Mouse (Mus musculus) heart, adult 2 months (tissue): ENCODE results near the gene Ss18l1. TPM values are rescaled to one million over a fixed set of nuclear protein-coding genes. Genes with fewer than 3 reads are reported as not detected.

ENCODE experiments used
- DNase-seq, 2 experiments: peaks; one replicate each; pipeline ENCODE4 v3.0.0; 2021
- H3K27ac ChIP-seq: fragments of 200-600 bp; 2 replicates; pipeline ENCODE4 v1.8.1; 2022
- H3K27me3 ChIP-seq: fragments of 200-500 bp; 2 replicates; pipeline ENCODE4 v1.6.1; 2012; ENCODE audit warnings: mild to moderate bottlenecking, low read length, inconsistent platforms, mixed read lengths; ENCODE audit not compliant: control insufficient read depth, insufficient read depth
- H3K36me3 ChIP-seq: fragments of 200-500 bp; 2 replicates; pipeline ENCODE4 v1.6.1; 2012; ENCODE audit warnings: low read length, inconsistent platforms; ENCODE audit not compliant: control insufficient read depth, insufficient read depth
- H3K4me1 ChIP-seq: fragments of 200-500 bp; 2 replicates; pipeline ENCODE4 v1.6.1; 2011; ENCODE audit warnings: low read length; ENCODE audit not compliant: control insufficient read depth, insufficient read depth
- H3K4me3 ChIP-seq: fragments of 200-600 bp; 2 replicates; pipeline ENCODE4 v1.8.1; 2022
- H3K79me2 ChIP-seq: fragments of 200-500 bp; replicated peaks from 2 replicates; pipeline ENCODE4 v1.6.1; 2012; ENCODE audit warnings: mild to moderate bottlenecking, inconsistent platforms, low read length, moderate library complexity, mixed read lengths; ENCODE audit not compliant: control insufficient read depth, insufficient read depth
- H3K9ac ChIP-seq: fragments of 200-500 bp; 2 replicates; pipeline ENCODE4 v1.6.1; 2012; ENCODE audit warnings: low read depth, mild to moderate bottlenecking, control low read depth, inconsistent platforms, low read length, mixed read lengths
- CTCF ChIP-seq: fragments of 200-600 bp; IDR thresholded peaks from 2 replicates; pipeline ENCODE4 v1.8.1; 2022; ENCODE audit warnings: antibody characterized with exemption, mild to moderate bottlenecking, moderate library complexity
- EP300 ChIP-seq: fragments of 200-500 bp; IDR thresholded peaks from 2 replicates; pipeline ENCODE4 v1.6.1; 2011; ENCODE audit warnings: low read depth, low read length, control low read depth; ENCODE audit not compliant: insufficient read depth
- POLR2A ChIP-seq: fragments of 200-500 bp; IDR thresholded peaks from 2 replicates; pipeline ENCODE4 v1.6.1; 2011; ENCODE audit warnings: mild to moderate bottlenecking, low read depth, low read length, control low read depth; ENCODE audit not compliant: insufficient read depth
- WGBS: fragments of 180-500 bp; shearing (Covaris S2); methylation state at CpG from one replicate; pipeline ENCODE4 v1.1.7; 2018; 5-methylcytosine and 5-hydroxymethylcytosine counted together
- intact Hi-C: fragments of 180-260 bp; cut with DNase I; formaldehyde crosslinking; loops from one replicate; pipeline ENCODE4 v1.15.1; 2025
- polyA plus RNA-seq: library from polyadenylated mRNA; depleted of rRNA; stranded (reverse); fragments of >200 nt; gene quantifications from 2 replicates; pipeline ENCODE4 v1.2.3, GENCODE M21; 2012
- total RNA-seq, 2 experiments: library from RNA; stranded (reverse); gene quantifications; 2 replicates each; pipeline ENCODE4 v1.2.3; 2021

Gene Ss18l1
- total and polyA plus RNA-seq, 3 experiments, result 1.9 to 3.8 (median 2.0) TPM

GRCm38 (mm10) chr2:180071671-180072070 is 29.4 kb downstream of the Ss18l1 start:
- Histone ChIP-seq H3K79me2 (no peaks in the 10 kb centered on the region), H3K4me3 (no peak overlapping the region), H3K27ac (no peak overlapping the region), H3K9ac (no peak overlapping the region), H3K36me3 (no peaks in the 10 kb centered on the region), H3K4me1 (peaks cover 5% of the 10 kb centered on the region), H3K27me3 (no peaks in the 10 kb centered on the region)
- DNase-seq, result no peak
- intact Hi-C loops, result loop anchor here (5.0 kb wide), 1 partner anchor 46 kb away; the partner anchor contains the start of gene Osbpl2
- TF ChIP-seq CTCF (no peak), EP300 (no peak), POLR2A (no peak)
- WGBS, result 78% methylated on average over 2 of the region's 2 CpGs

GRCm38 (mm10) chr2:180072886-180073285 is 30.6 kb downstream of the Ss18l1 start:
- no peak for DNase-seq
- Histone ChIP-seq H3K4me1 (peaks cover 5% of the 10 kb centered on the region), H3K36me3 (no peaks in the 10 kb centered on the region), H3K27ac (no peak overlapping the region), H3K9ac (no peak overlapping the region), H3K27me3 (no peaks in the 10 kb centered on the region), H3K79me2 (no peaks in the 10 kb centered on the region), H3K4me3 (no peak overlapping the region)
- no peak for TF ChIP-seq CTCF
- TF ChIP-seq EP300, result no peak
- no peak for TF ChIP-seq POLR2A
- intact Hi-C loops, result loop anchor here (5.0 kb wide), 1 partner anchor 44 kb away; the partner anchor contains the start of gene Osbpl2
- 83% methylated on average over 7 of the region's 7 CpGs for WGBS

GRCm38 (mm10) chr2:180077622-180078021 is 35.3 kb downstream of the Ss18l1 start:
- no peak for TF ChIP-seq CTCF
- TF ChIP-seq EP300, result no peak
- no peak for TF ChIP-seq POLR2A
- no peaks in the 10 kb centered on the region for H3K36me3 ChIP-seq

GRCm38 (mm10) chr2:180080680-180081079 is 38.4 kb downstream of the Ss18l1 start:
- H3K36me3 ChIP-seq, result no peaks in the 10 kb centered on the region

More at GRCm38 (mm10) chr2:180077622-180078021, 35.3 kb downstream of the Ss18l1 start:
- Histone ChIP-seq H3K27me3 (no peaks in the 10 kb centered on the region), H3K4me3 (no peak overlapping the region), H3K79me2 (no peaks in the 10 kb centered on the region), H3K9ac (no peak overlapping the region), H3K4me1 (no peaks in the 10 kb centered on the region), H3K27ac (no peak overlapping the region)
- 87% methylated on average over 3 of the region's 3 CpGs for WGBS
- intact Hi-C loops, result no loop called here
- DNase-seq, result no peak

DNA sequence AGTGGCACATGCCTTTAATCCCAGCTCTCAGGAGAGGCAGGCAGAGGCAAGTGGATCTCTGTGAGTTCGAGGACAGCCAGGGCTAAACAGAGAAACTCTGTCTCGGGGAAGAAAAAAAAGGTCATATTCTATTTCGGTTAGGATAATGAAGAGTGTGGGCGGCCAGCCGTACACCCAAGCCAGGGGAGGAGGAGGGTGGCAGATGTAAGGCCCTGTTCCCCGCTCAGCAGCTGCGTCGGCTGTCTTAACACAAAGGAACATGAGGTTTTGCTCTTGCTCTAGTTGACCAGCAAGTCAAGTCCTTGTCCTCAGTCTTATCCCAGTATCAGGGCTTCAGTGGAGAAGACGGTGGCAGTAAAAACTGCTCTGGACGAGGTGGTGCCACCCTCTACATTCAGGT is 40.8 kb downstream of the Ss18l1 start:
- H3K79me2 ChIP-seq, result no peaks in the 10 kb centered on the region
- no peak overlapping the region for H3K4me3 ChIP-seq
- no peak overlapping the region for H3K9ac ChIP-seq
- no peaks in the 10 kb centered on the region for H3K36me3 ChIP-seq
- TF ChIP-seq CTCF (no peak), POLR2A (no peak), EP300 (no peak)
- no peaks in the 10 kb centered on the region for H3K27me3 ChIP-seq
- no peaks in the 10 kb centered on the region for H3K4me1 ChIP-seq
- intact Hi-C loops, result no loop called here
- no peak overlapping the region for H3K27ac ChIP-seq
- DNase-seq, result no peak
- 89% methylated on average over 10 of the region's 10 CpGs for WGBS

More at GRCm38 (mm10) chr2:180080680-180081079, 38.4 kb downstream of the Ss18l1 start:
- no peak for DNase-seq
- intact Hi-C loops, result no loop called here
- no peaks in the 10 kb centered on the region for H3K27me3 ChIP-seq
- H3K79me2 ChIP-seq, result no peaks in the 10 kb centered on the region
- H3K27ac ChIP-seq, result no peak overlapping the region
- H3K4me3 ChIP-seq, result no peak overlapping the region
- 85% methylated on average over 8 of the region's 8 CpGs for WGBS
- no peak for TF ChIP-seq CTCF
- no peak for TF ChIP-seq POLR2A
- no peak for TF ChIP-seq EP300
- H3K4me1 ChIP-seq, result no peaks in the 10 kb centered on the region
- H3K9ac ChIP-seq, result no peak overlapping the region

GRCm38 (mm10) chr2:180084565-180084964 is 42.3 kb downstream of the Ss18l1 start:
- Histone ChIP-seq H3K4me3 (no peak overlapping the region), H3K79me2 (no peaks in the 10 kb centered on the region), H3K27ac (no peak overlapping the region), H3K36me3 (no peaks in the 10 kb centered on the region), H3K4me1 (no peaks in the 10 kb centered on the region), H3K27me3 (no peaks in the 10 kb centered on the region), H3K9ac (no peak overlapping the region)
- DNase-seq, result no peak
- intact Hi-C loops, result no loop called here
- TF ChIP-seq CTCF (no peak), POLR2A (no peak), EP300 (no peak)
- 47% methylated on average over 3 of the region's 3 CpGs for WGBS
